35 mouse cellular contexts compared by ENCODE assay signal in genomic region chr2:14127629-14128028, GRCm38 (mm10). TPM values are rescaled to one million over a fixed set of nuclear protein-coding genes. Genes with fewer than 3 reads are reported as not detected.
A peak's percentile ranks its signal among the peaks of the same experiment; 100 is the strongest.
DNase-seq lines count a peak whose midpoint lies in the region; ATAC-seq and TF ChIP-seq lines count a peak whose summit lies in the region.
"Had no signal": no experiment of that assay in that cellular context is flagged by ENCODE, and none has a peak within 500 bp of the region (broad histone marks: within the 10 kb centered on the region; RNA-seq: fewer than 3 reads in every experiment).

No protein-coding gene starts in this region.

- no peak for TF ChIP-seq CTCF in midbrain, postnatal 0 days (IDR thresholded peaks at IDR 0.05)
- TF ChIP-seq CTCF in kidney, adult 2 months (conservative IDR thresholded peaks at IDR 0.05; ENCODE audit: insufficient read depth, insufficient read length, low read depth, low read length): no peak

- 0 out of 2 replicates have a peak, but pooled peaks have one; percentile 44 for ATAC-seq in forebrain, embryonic 11.5 days (replicated peaks; ENCODE audit: low FRiP score)
- ATAC-seq in midbrain, embryonic 13.5 days: peak; percentile 81
- no peak for ATAC-seq in midbrain, embryonic 15.5 days (replicated peaks)
- no peak for ATAC-seq in midbrain, postnatal 0 days (ENCODE audit: low FRiP score)
- ATAC-seq in hindbrain, embryonic 16.5 days: no peak
- ATAC-seq: activated CD4-positive, CD25-positive, alpha-beta regulatory T cell, adult 4 months; CD4-positive, CD25-positive, alpha-beta regulatory T cell, adult 4 months; intestine, postnatal 0 days had no signal

- TF ChIP-seq POLR2A in kidney, adult 2 months (IDR thresholded peaks at IDR 0.05; ENCODE audit: low read depth, low read length): no peak

- no peaks in the 10 kb centered on the region; the same call in 1 of the 2 replicates for H3K36me3 ChIP-seq in forebrain, embryonic 11.5 days (ENCODE audit: control insufficient read depth, insufficient read depth, low read length)
- peaks cover 52% of the 10 kb centered on the region for H3K36me3 ChIP-seq in forebrain, embryonic 10.5 days (replicated peaks)
- H3K36me3 ChIP-seq in midbrain, embryonic 13.5 days: peaks cover 28% of the 10 kb centered on the region
- peaks cover 19% of the 10 kb centered on the region; the same call in 1 of the 2 replicates for H3K36me3 ChIP-seq in midbrain, embryonic 15.5 days (replicated peaks)
- H3K36me3 ChIP-seq in midbrain, postnatal 0 days (ENCODE audit: insufficient read depth, low read length): peaks cover 10% of the 10 kb centered on the region
- peaks cover 1% of the 10 kb centered on the region; the same call in 1 of the 2 replicates for H3K36me3 ChIP-seq in kidney, adult 2 months (ENCODE audit: control insufficient read depth, insufficient read depth, low read length)
- H3K36me3 ChIP-seq in hindbrain, embryonic 16.5 days (ENCODE audit: control insufficient read depth, insufficient read depth, low read length): peaks cover 13% of the 10 kb centered on the region

- no peaks in the 10 kb centered on the region for H3K9me3 ChIP-seq in forebrain, embryonic 11.5 days (ENCODE audit: control insufficient read depth, low read length)
- H3K9me3 ChIP-seq in forebrain, embryonic 10.5 days: no peaks in the 10 kb centered on the region
- H3K9me3 ChIP-seq in midbrain, embryonic 13.5 days: no peaks in the 10 kb centered on the region
- H3K9me3 ChIP-seq in midbrain, embryonic 15.5 days: no peaks in the 10 kb centered on the region
- H3K9me3 ChIP-seq in midbrain, postnatal 0 days (ENCODE audit: low read length): no peaks in the 10 kb centered on the region
- H3K9me3 ChIP-seq in hindbrain, embryonic 16.5 days (ENCODE audit: control insufficient read depth, low read length): no peaks in the 10 kb centered on the region
- H3K9me3 ChIP-seq: embryonic facial prominence, embryonic 15.5 days; hindbrain, embryonic 13.5 days; kidney, embryonic 15.5 days had no signal

- no peaks in the 10 kb centered on the region for H3K27me3 ChIP-seq in forebrain, embryonic 11.5 days (ENCODE audit: control insufficient read depth, insufficient read depth, low read length)
- H3K27me3 ChIP-seq in forebrain, embryonic 10.5 days (ENCODE audit: poor library complexity, severe bottlenecking): no peaks in the 10 kb centered on the region
- no peaks in the 10 kb centered on the region for H3K27me3 ChIP-seq in midbrain, embryonic 13.5 days
- no peaks in the 10 kb centered on the region for H3K27me3 ChIP-seq in midbrain, embryonic 15.5 days (replicated peaks)
- H3K27me3 ChIP-seq in midbrain, postnatal 0 days (ENCODE audit: insufficient read depth, low read length): no peaks in the 10 kb centered on the region
- no peaks in the 10 kb centered on the region; the same call in 1 of the 2 replicates for H3K27me3 ChIP-seq in kidney, adult 2 months (replicated peaks; ENCODE audit: control insufficient read depth, insufficient read depth, low read length)
- H3K27me3 ChIP-seq in hindbrain, embryonic 16.5 days (replicated peaks; ENCODE audit: control insufficient read depth, insufficient read depth, low read length): no peaks in the 10 kb centered on the region
- H3K27me3 ChIP-seq: embryonic facial prominence, embryonic 15.5 days; hindbrain, embryonic 13.5 days; kidney, embryonic 15.5 days had no signal

- H3K27ac ChIP-seq in forebrain, embryonic 11.5 days (ENCODE audit: low read depth, low read length): no peak overlapping the region
- H3K27ac ChIP-seq in forebrain, embryonic 10.5 days: no peak overlapping the region
- no peak overlapping the region for H3K27ac ChIP-seq in midbrain, embryonic 13.5 days
- H3K27ac ChIP-seq in midbrain, embryonic 15.5 days: no peak overlapping the region
- H3K27ac ChIP-seq in midbrain, postnatal 0 days (ENCODE audit: low read depth, low read length): no peak overlapping the region
- H3K27ac ChIP-seq in kidney, adult 2 months (ENCODE audit: insufficient read depth, low read depth, low read length): no peak overlapping the region
- H3K27ac ChIP-seq in hindbrain, embryonic 16.5 days (ENCODE audit: low read depth, low read length): no peak overlapping the region
- H3K27ac ChIP-seq: embryonic facial prominence, embryonic 15.5 days; hindbrain, embryonic 13.5 days; kidney, embryonic 15.5 days; liver, embryonic 14.5 days; macrophage had no signal

- H3K4me3 ChIP-seq in forebrain, embryonic 11.5 days (ENCODE audit: low read depth, low read length): no peak overlapping the region
- no peak overlapping the region for H3K4me3 ChIP-seq in forebrain, embryonic 10.5 days
- H3K4me3 ChIP-seq in midbrain, embryonic 13.5 days (replicated peaks): no peak overlapping the region
- H3K4me3 ChIP-seq in midbrain, embryonic 15.5 days: no peak overlapping the region
- H3K4me3 ChIP-seq in midbrain, postnatal 0 days (ENCODE audit: low read depth, low read length): no peak overlapping the region
- H3K4me3 ChIP-seq in kidney, adult 2 months (ENCODE audit: insufficient read depth, low read depth, low read length): no peak overlapping the region
- no peak overlapping the region for H3K4me3 ChIP-seq in hindbrain, embryonic 16.5 days (ENCODE audit: low read length)
- H3K4me3 ChIP-seq: embryonic facial prominence, embryonic 15.5 days; hindbrain, embryonic 13.5 days; kidney, embryonic 15.5 days had no signal

- DNase-seq in forebrain, embryonic 11.5 days (ENCODE audit: low spot score): no peak
- no peak for DNase-seq in forebrain, embryonic 10.5 days (ENCODE audit: extremely low spot score, low spot score)
- DNase-seq in midbrain, postnatal 0 days (ENCODE audit: low spot score): peak; percentile 17
- DNase-seq in kidney, adult 2 months: no peak
- DNase-seq: adrenal gland, adult 2 months; adrenal gland, postnatal 36 days; cerebellum, adult 2 months; cerebellum, postnatal 14 days; gastrocnemius, postnatal 36 days; heart, adult 18-20 months; heart, postnatal 36 days; kidney, postnatal 25 days; liver; lung, adult 2 months; lung, postnatal 10 days; thymus, adult 2 months; thymus, postnatal 36 days had no signal

- H3K4me2 ChIP-seq in forebrain, embryonic 11.5 days (ENCODE audit: low read depth, low read length, severe bottlenecking): no peak overlapping the region
- no peak overlapping the region for H3K4me2 ChIP-seq in midbrain, embryonic 13.5 days (replicated peaks)
- H3K4me2 ChIP-seq in midbrain, embryonic 15.5 days: no peak overlapping the region
- no peak overlapping the region for H3K4me2 ChIP-seq in midbrain, postnatal 0 days (ENCODE audit: low read depth, low read length, poor library complexity, severe bottlenecking)
- H3K4me2 ChIP-seq in hindbrain, embryonic 16.5 days (ENCODE audit: low read length): no peak overlapping the region
- H3K4me2 ChIP-seq: embryonic facial prominence, embryonic 15.5 days; heart, embryonic 11.5 days; hindbrain, embryonic 13.5 days; kidney, embryonic 15.5 days had no signal

- no peak overlapping the region for H3K9ac ChIP-seq in forebrain, embryonic 11.5 days (ENCODE audit: low read length)
- no peak overlapping the region for H3K9ac ChIP-seq in midbrain, embryonic 13.5 days (replicated peaks)
- H3K9ac ChIP-seq in midbrain, embryonic 15.5 days: no peak overlapping the region
- no peak overlapping the region for H3K9ac ChIP-seq in midbrain, postnatal 0 days (replicated peaks; ENCODE audit: low read length, poor library complexity, severe bottlenecking)
- H3K9ac ChIP-seq in hindbrain, embryonic 16.5 days (ENCODE audit: low read depth, low read length): no peak overlapping the region
- H3K9ac ChIP-seq: embryonic facial prominence, embryonic 15.5 days; hindbrain, embryonic 13.5 days; kidney, embryonic 15.5 days; liver, embryonic 14.5 days had no signal

- H3K4me1 ChIP-seq in forebrain, embryonic 11.5 days (replicated peaks; ENCODE audit: control insufficient read depth, insufficient read depth, low read length): no peaks in the 10 kb centered on the region
- H3K4me1 ChIP-seq in forebrain, embryonic 10.5 days: peaks cover 3% of the 10 kb centered on the region; the same call in 1 of the 2 replicates
- no peaks in the 10 kb centered on the region for H3K4me1 ChIP-seq in midbrain, embryonic 13.5 days (replicated peaks)
- no peaks in the 10 kb centered on the region for H3K4me1 ChIP-seq in midbrain, embryonic 15.5 days
- H3K4me1 ChIP-seq in midbrain, postnatal 0 days (ENCODE audit: insufficient read depth, low read length): no peaks in the 10 kb centered on the region
- H3K4me1 ChIP-seq in kidney, adult 2 months (ENCODE audit: control insufficient read depth, insufficient read depth, low read length): no peaks in the 10 kb centered on the region
- no peaks in the 10 kb centered on the region for H3K4me1 ChIP-seq in hindbrain, embryonic 16.5 days (ENCODE audit: control insufficient read depth, insufficient read depth, low read depth, low read length)
- H3K4me1 ChIP-seq: embryonic facial prominence, embryonic 15.5 days; hindbrain, embryonic 13.5 days; kidney, embryonic 15.5 days had no signal

- 38% methylated on average over 3 of the region's 3 CpGs for WGBS in forebrain, embryonic 11.5 days
- WGBS in forebrain, embryonic 10.5 days: 51% methylated on average over 3 of the region's 3 CpGs
- 23% methylated on average over 3 of the region's 3 CpGs for WGBS in midbrain, embryonic 13.5 days
- 33% methylated on average over 3 of the region's 3 CpGs for WGBS in midbrain, embryonic 15.5 days
- 25% methylated on average over 3 of the region's 3 CpGs for WGBS in midbrain, postnatal 0 days
- 83% methylated on average over 3 of the region's 3 CpGs for WGBS in kidney, adult 2 months
- WGBS in hindbrain, embryonic 16.5 days: 45% methylated on average over 3 of the region's 3 CpGs

RNA-seq across cellular contexts. Expression of gene Tmem236, which starts 46.7 kb away (rescaled TPM):
- not detected in 2 replicates for polyA plus RNA-seq in forebrain, embryonic 11.5 days (2014; fragmentation: Nextera tagmentation; extraction: Ambion mirVana)
- polyA plus RNA-seq in forebrain, embryonic 10.5 days (2016; fragmentation: Nextera tagmentation; extraction: Ambion mirVana): 0.04 TPM in 1 of 2 replicates, not detected in the other
- polyA plus RNA-seq in midbrain, embryonic 13.5 days (2015; fragmentation: Nextera tagmentation; extraction: Ambion mirVana): 0.09 TPM in 1 of 2 replicates, not detected in the other
- 0.06 and 0.12 TPM in 2 replicates for polyA plus RNA-seq in midbrain, embryonic 15.5 days (2015; fragmentation: Nextera tagmentation; extraction: Ambion mirVana)
- total RNA-seq in midbrain, postnatal 0 days (2014; rRNA removed): 0.05 and 0.42 TPM in 2 replicates
- polyA plus RNA-seq in midbrain, postnatal 0 days (2015; fragmentation: Nextera tagmentation; extraction: Ambion mirVana): 0.21 and 0.22 TPM in 2 replicates
- polyA plus RNA-seq in kidney, adult 2 months (2012; rRNA removed): 0.03 and 0.05 TPM in 2 replicates
- polyA plus RNA-seq in hindbrain, embryonic 16.5 days (2015; fragmentation: Nextera tagmentation; extraction: Ambion mirVana): 0.06 and 0.30 TPM in 2 replicates
- total RNA-seq: adrenal gland, adult 2 months; heart, adult 18-20 months; heart, postnatal 36 days; layer of hippocampus, adult 18-20 months; left cerebral cortex, postnatal 14 days; megakaryocyte-erythroid progenitor cell, adult 5-6 weeks; neutrophil, adult 5-6 weeks had no signal
- polyA plus RNA-seq: activated CD4-positive, CD25-positive, alpha-beta regulatory T cell, adult 4 months; adrenal gland, adult 2 months; CD4-positive, CD25-positive, alpha-beta regulatory T cell, adult 4 months; heart, embryonic 11.5 days; limb, embryonic 11.5 days; lung, adult 2 months; macrophage; neural tube, embryonic 11.5 days had no signal

RNA-seq across cellular contexts. Expression of gene Stam, which starts 53.7 kb away (rescaled TPM):
- polyA plus RNA-seq in forebrain, embryonic 11.5 days (2014; fragmentation: Nextera tagmentation; extraction: Ambion mirVana): 96.0 and 109 TPM in 2 replicates
- 82.0 and 88.9 TPM in 2 replicates for polyA plus RNA-seq in forebrain, embryonic 10.5 days (2016; fragmentation: Nextera tagmentation; extraction: Ambion mirVana)
- polyA plus RNA-seq in midbrain, embryonic 13.5 days (2015; fragmentation: Nextera tagmentation; extraction: Ambion mirVana): 121 and 126 TPM in 2 replicates
- 129 and 133 TPM in 2 replicates for polyA plus RNA-seq in midbrain, embryonic 15.5 days (2015; fragmentation: Nextera tagmentation; extraction: Ambion mirVana)
- 93.8 and 106 TPM in 2 replicates for total RNA-seq in midbrain, postnatal 0 days (2014; rRNA removed)
- polyA plus RNA-seq in midbrain, postnatal 0 days (2015; fragmentation: Nextera tagmentation; extraction: Ambion mirVana): 104 and 105 TPM in 2 replicates
- polyA plus RNA-seq in kidney, adult 2 months (2012; rRNA removed): 14.0 and 14.2 TPM in 2 replicates
- 129 and 141 TPM in 2 replicates for polyA plus RNA-seq in hindbrain, embryonic 16.5 days (2015; fragmentation: Nextera tagmentation; extraction: Ambion mirVana)

Comparison
In these comparisons a context has a peak if more than half of its experiments do, and no peak if none do; other contexts are left out.
1. ATAC-seq: peak in forebrain, embryonic 11.5 days (single experiment) and midbrain, embryonic 13.5 days (single experiment); none in midbrain, embryonic 15.5 days (single experiment), midbrain, postnatal 0 days (single experiment) and hindbrain, embryonic 16.5 days (single experiment).